Mouse (Mus musculus) G1E (cell line): ENCODE data around the gene Jund. TPM values are rescaled to one million over a fixed set of nuclear protein-coding genes. Genes with fewer than 3 reads are reported as not detected.

Experiments
- ATAC-seq: 2 replicates; pipeline ENCODE4 v1.8.0; 2016; ENCODE audit warnings: mild to moderate bottlenecking; ENCODE audit not compliant: insufficient number of reproducible peaks, poor library complexity, low FRiP score, severe bottlenecking; ENCODE audit errors: extremely low read depth
- DNase-seq: peaks from one replicate; pipeline ENCODE4 v3.0.0; 2012; ENCODE audit warnings: low spot score
- H3K27me3 ChIP-seq: 2 replicates; pipeline ENCODE4 v1.6.1; 2012; ENCODE audit warnings: mild to moderate bottlenecking, low read length, inconsistent platforms; ENCODE audit not compliant: insufficient read depth
- H3K36me3 ChIP-seq: replicated peaks from 2 replicates; pipeline ENCODE3; 2012; ENCODE audit warnings: mild to moderate bottlenecking, inconsistent platforms
- H3K4me1 ChIP-seq: 2 replicates; pipeline ENCODE4 v1.6.1; 2012; ENCODE audit warnings: low read depth, low read length, inconsistent platforms, mixed read lengths; ENCODE audit not compliant: insufficient read depth
- H3K4me3 ChIP-seq: 2 replicates; pipeline ENCODE4 v1.5.1; 2012; ENCODE audit warnings: low read depth, mild to moderate bottlenecking, inconsistent platforms, low read length, moderate library complexity, mixed read lengths
- H3K9me3 ChIP-seq: replicated peaks from 2 replicates; pipeline ENCODE4 v1.6.1; 2012; ENCODE audit warnings: inconsistent platforms
- CTCF ChIP-seq: IDR thresholded peaks from 2 replicates; pipeline ENCODE4 v1.5.1; 2012; ENCODE audit warnings: low read depth, low read length, inconsistent platforms, mixed read lengths
- GATA1 ChIP-seq: IDR thresholded peaks from 2 replicates; pipeline ENCODE4 v1.6.1; 2012; ENCODE audit warnings: borderline replicate concordance, low read length, inconsistent platforms, mixed read lengths
- GATA2 ChIP-seq: IDR thresholded peaks from 2 replicates; pipeline ENCODE4 v1.6.1; 2012; ENCODE audit warnings: low read depth, low read length, inconsistent platforms, borderline replicate concordance
- POLR2AphosphoS5 ChIP-seq: IDR thresholded peaks from 2 replicates; pipeline ENCODE4 v1.6.1; 2012; ENCODE audit warnings: low read depth, low read length, inconsistent platforms; ENCODE audit not compliant: insufficient replicate concordance
- TAL1 ChIP-seq: conservative IDR thresholded peaks from 2 replicates; pipeline ENCODE4 v1.6.1; 2012; ENCODE audit warnings: low read depth, low read length, inconsistent platforms, mixed read lengths
- polyA plus RNA-seq: library from polyadenylated mRNA; stranded (reverse); fragments of >175 nt; gene quantifications from 2 replicates; pipeline ENCODE4 v1.2.3, GENCODE M21; 2012
- total RNA-seq, 2 experiments: library from RNA; stranded (forward) in 1 of 2; stranded (reverse) in 1 of 2; fragments of 200-1000 nt in 1 of 2; fragments of >200 nt in 1 of 2; fragmentation: Nextera tagmentation in 1 of 2; gene quantifications; 2 replicates each; pipeline ENCODE4 v1.2.3; 2014 to 2017

Gene Jund
- total RNA-seq (2014; fragmentation: Nextera tagmentation): 60.3 and 72.4 TPM in 2 replicates
- 40.2 and 75.5 TPM in 2 replicates for total RNA-seq (2017)
- polyA plus RNA-seq: 183 and 252 TPM in 2 replicates

GRCm38 (mm10) chr8:70698310-70699109, at the start of gene Jund:
TSS of gene Jund (plus strand) at chr8:70698949.
- DNase-seq (peak; percentile 94), ATAC-seq (peak; percentile 83)
- no peaks in the 10 kb centered on the region for H3K9me3 ChIP-seq
- no peaks in the 10 kb centered on the region for H3K27me3 ChIP-seq
- peaks cover 63% of the 10 kb centered on the region for H3K4me1 ChIP-seq
- H3K4me3 ChIP-seq: peak within 1 kb of the TSS; percentile 87
- H3K36me3 ChIP-seq: peaks cover 15% of the 10 kb centered on the region
- TF ChIP-seq POLR2AphosphoS5 (peak; percentile 60; the same call in 1 of the 2 replicates), CTCF (no peak)

- peaks cover 56% of the 10 kb centered on the region for H3K36me3 ChIP-seq
- no peaks in the 10 kb centered on the region for H3K9me3 ChIP-seq
- peaks cover 27% of the 10 kb centered on the region for H3K4me1 ChIP-seq
- peaks cover 2% of the 10 kb centered on the region; the same call in 1 of the 2 replicates for H3K27me3 ChIP-seq
- DNase-seq (peak; percentile 55), ATAC-seq (no peak)
- TF ChIP-seq GATA1: no peak
- no peak for TF ChIP-seq GATA2
- TF ChIP-seq POLR2AphosphoS5: no peak
- TF ChIP-seq TAL1: no peak
- no peak for TF ChIP-seq CTCF
- no peak overlapping the region for H3K4me3 ChIP-seq
Observed at GRCm38 (mm10) chr8:70649324-70649723, 49.4 kb upstream of the Jund start.

DNA sequence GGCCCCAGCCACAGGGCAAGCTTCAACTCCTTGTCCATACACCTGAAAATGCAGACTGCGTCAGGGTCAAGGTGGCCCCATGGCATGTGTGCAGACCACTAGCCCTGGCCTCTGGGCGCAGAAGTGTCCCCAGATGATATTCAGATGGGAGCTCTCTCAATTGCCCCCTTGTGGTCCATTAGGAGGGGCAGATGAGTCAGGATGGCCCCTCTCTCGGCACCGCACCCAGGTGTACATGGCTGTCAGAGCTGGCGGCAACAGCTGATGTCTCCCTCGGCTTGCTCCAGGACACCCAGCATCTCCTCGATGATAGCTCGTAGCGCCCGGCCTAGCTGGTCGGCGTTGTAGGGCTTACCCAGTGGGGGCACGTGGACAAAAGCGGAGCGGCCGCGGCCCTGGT, 48.4 kb upstream of the Jund start:
- no peak for ATAC-seq
- TF ChIP-seq POLR2AphosphoS5: no peak
- no peak for TF ChIP-seq CTCF
- TF ChIP-seq GATA2: no peak
- TF ChIP-seq TAL1: no peak
- TF ChIP-seq GATA1: no peak
- Histone ChIP-seq H3K27me3 (peaks cover 2% of the 10 kb centered on the region; the same call in 1 of the 2 replicates), H3K9me3 (no peaks in the 10 kb centered on the region), H3K36me3 (peaks cover 66% of the 10 kb centered on the region), H3K4me1 (peaks cover 27% of the 10 kb centered on the region), H3K4me3 (no peak overlapping the region)
- no peak for DNase-seq

GRCm38 (mm10) chr8:70653226-70653625, 45.5 kb upstream of the Jund start:
- H3K4me1 ChIP-seq: peaks cover 22% of the 10 kb centered on the region
- peak; percentile 94 for TF ChIP-seq CTCF
- TF ChIP-seq POLR2AphosphoS5: no peak
- no peak for DNase-seq
- no peaks in the 10 kb centered on the region for H3K9me3 ChIP-seq
- ATAC-seq: no peak
- no peak overlapping the region for H3K4me3 ChIP-seq
- no peaks in the 10 kb centered on the region for H3K27me3 ChIP-seq
- peaks cover 93% of the 10 kb centered on the region for H3K36me3 ChIP-seq

- Histone ChIP-seq H3K4me1 (peaks cover 21% of the 10 kb centered on the region), H3K27me3 (no peaks in the 10 kb centered on the region), H3K4me3 (no peak overlapping the region), H3K36me3 (peaks cover 85% of the 10 kb centered on the region), H3K9me3 (no peaks in the 10 kb centered on the region)
- no peak for ATAC-seq
- TF ChIP-seq TAL1: no peak
- no peak for TF ChIP-seq GATA1
- TF ChIP-seq POLR2AphosphoS5: no peak
- TF ChIP-seq GATA2: no peak
- TF ChIP-seq CTCF: no peak
- no peak for DNase-seq
Observed at GRCm38 (mm10) chr8:70654121-70654520, 44.6 kb upstream of the Jund start.

GRCm38 (mm10) chr8:70655469-70655868, 43.3 kb upstream of the Jund start:
- TF ChIP-seq CTCF (no peak), GATA1 (no peak), TAL1 (no peak)
- peaks cover 23% of the 10 kb centered on the region for H3K4me1 ChIP-seq
- DNase-seq (no peak), ATAC-seq (no peak)
- no peak overlapping the region for H3K4me3 ChIP-seq
- H3K9me3 ChIP-seq: no peaks in the 10 kb centered on the region
- H3K27me3 ChIP-seq: no peaks in the 10 kb centered on the region
- peaks cover 71% of the 10 kb centered on the region for H3K36me3 ChIP-seq

DNA sequence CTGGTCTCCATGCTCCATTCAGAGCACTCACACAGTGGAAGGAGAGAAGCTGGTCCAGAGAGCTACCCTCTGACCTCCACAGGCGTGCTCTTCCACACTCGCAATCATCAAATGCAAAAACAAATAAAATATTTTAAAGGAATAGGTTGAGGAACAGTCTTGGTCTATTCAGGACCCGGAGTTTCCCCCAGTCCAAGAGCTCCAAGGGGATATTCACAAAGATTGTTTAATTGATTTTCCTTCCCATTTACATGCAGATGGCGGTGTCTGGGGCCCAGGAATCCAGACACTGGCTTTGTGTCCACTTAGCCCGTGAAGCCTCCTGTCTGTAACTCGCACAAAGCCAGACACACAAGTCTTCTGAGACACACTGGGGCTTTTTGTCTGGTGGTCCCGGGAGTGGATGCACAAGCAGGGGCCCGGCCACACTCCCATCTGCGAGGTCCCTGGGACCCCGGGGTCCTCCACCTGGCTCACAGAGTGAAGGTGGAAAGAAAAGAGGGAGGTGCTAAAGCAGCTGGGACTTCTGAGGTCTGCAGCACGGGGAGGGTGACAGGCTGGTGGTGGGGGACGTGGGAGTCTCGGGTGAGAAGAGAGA, 42.5 kb upstream of the Jund start:
- Histone ChIP-seq H3K36me3 (peaks cover 63% of the 10 kb centered on the region), H3K27me3 (no peaks in the 10 kb centered on the region), H3K9me3 (no peaks in the 10 kb centered on the region), H3K4me1 (peaks cover 29% of the 10 kb centered on the region), H3K4me3 (no peak overlapping the region)
- ATAC-seq (no peak), DNase-seq (no peak)
- no peak for TF ChIP-seq GATA2
- TF ChIP-seq POLR2AphosphoS5: no peak
- no peak for TF ChIP-seq GATA1
- no peak for TF ChIP-seq TAL1
- no peak for TF ChIP-seq CTCF
